Mouse (Mus musculus) layer of hippocampus, postnatal 25 days (tissue): Measurements from ENCODE around the gene Kndc1. TPM values are rescaled to one million over a fixed set of nuclear protein-coding genes. Genes with fewer than 3 reads are reported as not detected.

Experiments
- DNase-seq, 2 experiments: peaks; one replicate each; pipeline ENCODE4 v3.0.0; 2022; ENCODE audit warnings: mixed read lengths in 2 of 2, low spot score in 1 of 2; ENCODE audit errors: extremely low spot score in 1 of 2
- microRNA-seq, 2 experiments: library from miRNA; unstranded; fragments of <30 nt; microRNA quantifications; one replicate each; pipeline ENCODE4 v1.2.0; 2021
- total RNA-seq, 2 experiments: library from RNA; stranded (reverse); gene quantifications; 2 replicates each; pipeline ENCODE4 v1.2.3; 2021

Gene Kndc1
- total RNA-seq, 2 experiments from 2014 or later, result 90.1 to 95.0 TPM

DNA sequence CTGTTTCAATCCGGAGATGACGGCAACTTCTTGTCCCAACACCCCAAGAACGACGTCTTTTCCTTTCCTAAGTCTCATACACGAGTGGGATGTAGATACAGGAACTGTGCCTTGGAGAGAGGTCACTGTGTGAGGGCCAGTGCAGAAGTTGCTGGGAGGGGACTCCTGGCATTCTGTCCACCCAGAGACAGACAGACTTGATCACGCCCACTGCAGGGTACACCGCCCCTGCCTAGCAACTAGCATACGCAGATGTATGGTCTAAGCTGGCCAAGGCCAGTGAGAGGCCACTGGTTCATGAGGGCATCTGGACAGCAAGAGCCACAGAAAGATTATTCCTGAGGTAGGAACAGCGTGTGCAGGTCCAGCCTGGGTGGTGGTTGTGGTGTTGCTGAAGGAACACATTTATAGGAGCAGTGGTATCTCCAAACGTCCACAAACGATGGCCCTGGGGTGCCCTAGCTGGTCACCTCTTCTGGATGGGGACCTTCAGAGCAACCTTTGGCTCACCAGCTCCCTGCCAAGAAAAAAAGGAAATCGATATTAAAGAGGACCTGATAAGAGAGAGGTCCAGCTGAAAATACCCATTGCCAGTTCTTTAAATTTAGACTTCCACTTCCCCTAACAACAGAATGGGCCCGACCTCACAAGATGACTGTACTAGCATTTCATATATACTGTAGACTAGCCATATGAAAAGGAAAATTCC lies 84.7 kb downstream of the Kndc1 start:
- DNase-seq, result no peak

DNA sequence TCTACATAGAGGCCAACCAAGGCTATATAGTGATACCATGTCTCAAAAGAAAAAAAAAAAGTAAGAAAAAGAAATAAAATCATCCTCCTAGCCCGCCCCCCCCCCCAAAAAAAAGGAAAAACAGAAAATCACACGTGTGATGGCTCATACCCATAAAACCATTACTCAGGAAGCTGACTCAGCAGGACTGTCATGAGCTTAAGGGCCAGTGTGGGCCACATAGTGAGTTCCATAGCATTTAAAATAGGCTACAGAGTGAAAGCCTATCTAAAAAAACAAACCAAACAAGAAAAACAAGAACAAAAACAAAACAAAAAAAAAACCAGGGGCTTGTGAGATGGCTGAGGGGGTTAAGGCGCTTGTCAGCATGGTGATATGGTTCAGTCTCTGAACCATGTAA lies 86.3 kb downstream of the Kndc1 start:
- DNase-seq, result no peak

DNA sequence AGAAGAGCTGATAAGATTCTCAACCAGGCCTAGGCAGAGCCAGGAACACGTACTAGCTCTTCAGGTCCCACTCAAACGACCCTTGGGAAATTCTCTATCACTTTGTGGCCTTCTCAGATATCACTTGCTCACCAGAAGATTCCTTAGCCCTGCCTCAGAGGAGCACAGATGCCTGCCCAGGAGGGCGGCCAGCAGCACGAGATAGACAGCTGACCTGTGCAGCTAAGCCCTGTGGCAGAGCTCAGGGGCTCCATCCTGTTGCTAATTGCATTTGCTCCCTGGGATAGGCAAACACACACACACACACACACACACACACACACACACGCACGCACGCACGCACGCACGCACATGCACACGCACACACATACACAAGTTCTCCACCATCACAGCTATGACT lies 87.6 kb downstream of the Kndc1 start:
- no peak for DNase-seq

DNA sequence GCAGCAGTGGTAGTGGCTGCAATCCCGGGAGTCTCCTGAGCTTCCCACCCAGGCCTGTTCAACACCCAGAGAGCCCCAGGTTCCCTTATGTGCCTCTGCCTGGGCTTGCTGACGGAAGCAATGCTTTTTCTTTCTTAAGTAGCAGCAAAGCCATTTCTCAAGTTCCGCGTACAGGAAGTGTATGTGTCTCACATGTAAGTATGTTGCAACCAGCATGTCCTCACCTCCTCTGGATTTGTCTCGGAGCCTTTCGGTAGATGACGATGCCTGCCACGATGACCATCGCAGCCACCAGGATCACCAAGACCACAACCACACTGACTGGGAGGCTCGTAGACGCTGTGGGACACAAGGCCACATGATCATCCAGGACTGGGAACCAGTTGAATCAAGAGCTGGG lies 90.0 kb downstream of the Kndc1 start:
- no peak for DNase-seq

DNA sequence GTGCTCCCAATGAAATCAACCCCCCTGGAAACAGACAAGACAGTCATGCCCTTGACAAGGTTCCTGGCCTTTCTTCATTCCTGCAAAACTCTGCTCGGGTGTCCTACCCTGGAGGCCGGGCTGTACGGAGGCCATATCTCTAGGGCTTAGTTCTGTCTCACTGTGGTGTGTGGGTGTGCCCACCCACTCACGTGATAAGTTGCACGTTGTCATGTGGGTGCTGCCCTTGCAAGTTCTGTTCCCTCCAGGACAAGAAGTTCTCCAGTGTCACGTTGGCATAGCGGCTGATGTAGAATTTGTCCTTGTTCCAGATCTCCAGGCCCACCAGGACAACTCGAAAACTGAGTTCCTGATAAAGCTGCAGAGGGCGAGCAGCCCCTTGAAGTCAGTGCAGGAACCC lies 93.8 kb downstream of the Kndc1 start:
- DNase-seq, result no peak

DNA sequence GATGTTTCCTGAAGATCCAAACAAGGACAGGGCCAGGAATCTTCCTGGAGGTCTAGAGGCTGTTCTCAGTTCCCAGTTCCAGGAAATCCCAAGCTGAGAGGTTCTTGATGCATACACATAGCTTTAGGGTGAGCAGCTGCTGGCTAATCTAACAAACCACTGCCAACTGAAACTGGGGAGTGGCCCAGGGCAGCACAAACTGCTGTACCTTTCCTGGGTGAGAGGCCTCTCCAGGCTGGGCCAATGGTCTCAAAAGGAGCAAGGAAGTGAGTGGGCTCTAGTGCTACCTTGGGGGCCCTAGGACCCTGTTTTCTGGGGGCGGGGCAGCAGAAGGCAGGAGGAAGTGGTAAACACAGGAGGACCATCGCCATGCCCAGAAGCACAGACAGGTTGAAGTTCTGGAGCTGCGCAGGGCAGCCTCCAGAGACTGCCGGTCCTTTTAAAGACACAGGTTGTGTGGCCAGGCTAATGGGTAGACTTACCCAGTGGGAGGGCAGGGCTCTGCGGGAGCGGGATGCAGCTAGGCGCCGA lies 96.4 kb downstream of the Kndc1 start:
- DNase-seq, result no peak

Small RNA genes within 50 kb of the gene (microRNA-seq; reads per million reads assigned to microRNA genes)
- gene Mir202 (1.3 to 1.4 reads per million in 2 experiments), gene Mir7062 (1.7 to 3.4 reads per million in 2 experiments), gene mmu-mir-7686 (0 reads per million in 2 experiments)

Other genes starting within 250 kb of the Kndc1 start
- gene Cfap46, start 210.9 kb upstream of the Kndc1 start, total RNA-seq, result 1 to 10 TPM; 1.8 to 3.5 TPM
- gene Adgra1, start 60.5 kb upstream of the Kndc1 start, total RNA-seq, result 10 to 100 TPM; 52.4 to 54.7 TPM
- gene Utf1, start 49.1 kb downstream of the Kndc1 start, total RNA-seq, result not detected
- gene 6430531B16Rik, start 84.1 kb downstream of the Kndc1 start, total RNA-seq, result 1 to 10 TPM; 1.0 to 1.4 TPM
- 1 to 10 TPM; 3.3 to 3.4 TPM for gene Adam8, start 97.9 kb downstream of the Kndc1 start, total RNA-seq
- 10 to 100 TPM; 21.7 to 26.4 TPM for gene Zfp511, start 141.7 kb downstream of the Kndc1 start, total RNA-seq
- gene Tubgcp2, start 142.0 kb downstream of the Kndc1 start, total RNA-seq, result 10 to 100 TPM; 36.6 to 38.0 TPM
- under 1 TPM; 0.12 to 0.14 TPM for gene Msx3, start 154.4 kb downstream of the Kndc1 start, total RNA-seq
- gene Caly, start 187.9 kb downstream of the Kndc1 start, total RNA-seq, result 100 to 1,000 TPM; 235 to 258 TPM
- gene Prap1, start 198.7 kb downstream of the Kndc1 start, total RNA-seq, result not detected
- gene Fuom, start 207.7 kb downstream of the Kndc1 start, total RNA-seq, result 10 to 100 TPM; 38.3 to 47.5 TPM
- gene Paox, start 221.1 kb downstream of the Kndc1 start, total RNA-seq, result 1 to 10 TPM; 4.0 to 4.7 TPM
- gene Echs1, start 221.8 kb downstream of the Kndc1 start, total RNA-seq, result 10 to 100 TPM; 52.1 to 59.8 TPM
- gene Mtg1, start 242.9 kb downstream of the Kndc1 start, total RNA-seq, result 10 to 100 TPM; 24.9 to 30.2 TPM